Mouse (Mus musculus): ENCODE measurements around the gene Noc4l. TPM values are rescaled to one million over a fixed set of nuclear protein-coding genes. Genes with fewer than 3 reads are reported as not detected.

The Noc4l gene
- 10 to 100 TPM; 20.0 to 24.7 TPM for total RNA-seq (2021)

GRCm38 (mm10) chr5:110652719-110653648 lies at the start of gene Noc4l, which contains the start of gene Ddx51:
Gene Noc4l (minus strand): TSS chr5:110653417.
Gene Ddx51 (plus strand): TSS chr5:110653451.
- peak; percentile 91 to 94 for DNase-seq

DNA sequence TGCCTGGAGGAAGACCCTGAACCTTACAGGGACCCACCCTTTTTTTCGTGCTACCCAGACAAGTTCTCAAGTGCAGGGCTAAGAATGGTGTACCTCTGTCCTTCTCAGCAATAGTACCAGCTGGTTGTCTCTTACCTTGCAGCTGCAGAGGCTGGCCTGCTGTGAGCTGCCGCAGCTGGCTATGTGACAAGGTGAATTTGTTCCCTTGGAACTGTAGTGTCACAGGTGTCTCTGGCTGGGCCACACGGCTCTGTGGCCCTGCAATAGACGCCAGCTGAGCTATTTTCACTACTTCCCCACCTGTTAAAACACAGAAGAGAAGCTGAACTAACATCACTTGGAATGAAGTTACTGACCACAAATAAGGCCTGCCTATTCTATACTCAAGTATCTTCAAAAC lies 45.4 kb upstream of the Noc4l start:
- DNase-seq = no peak

DNA sequence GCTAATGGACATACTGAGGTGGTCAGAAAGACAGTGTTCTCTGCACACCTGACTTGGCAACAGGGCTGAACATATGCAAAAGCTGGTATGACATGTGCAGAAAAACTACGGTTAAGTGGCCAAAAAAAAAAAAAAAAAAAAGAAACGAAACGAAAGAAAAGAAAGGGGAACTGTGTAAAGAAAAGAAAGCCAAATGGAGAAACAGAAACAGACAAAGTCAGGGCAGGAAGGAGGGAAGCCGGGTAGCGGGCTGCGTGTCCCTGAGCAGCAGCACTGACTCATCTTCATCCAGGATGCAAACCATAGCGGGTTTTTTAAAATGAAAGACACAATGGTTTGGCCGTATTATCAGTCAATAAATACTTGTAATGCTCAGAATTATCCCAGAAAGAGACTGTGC lies 28.8 kb upstream of the Noc4l start:
- DNase-seq = no peak

DNA sequence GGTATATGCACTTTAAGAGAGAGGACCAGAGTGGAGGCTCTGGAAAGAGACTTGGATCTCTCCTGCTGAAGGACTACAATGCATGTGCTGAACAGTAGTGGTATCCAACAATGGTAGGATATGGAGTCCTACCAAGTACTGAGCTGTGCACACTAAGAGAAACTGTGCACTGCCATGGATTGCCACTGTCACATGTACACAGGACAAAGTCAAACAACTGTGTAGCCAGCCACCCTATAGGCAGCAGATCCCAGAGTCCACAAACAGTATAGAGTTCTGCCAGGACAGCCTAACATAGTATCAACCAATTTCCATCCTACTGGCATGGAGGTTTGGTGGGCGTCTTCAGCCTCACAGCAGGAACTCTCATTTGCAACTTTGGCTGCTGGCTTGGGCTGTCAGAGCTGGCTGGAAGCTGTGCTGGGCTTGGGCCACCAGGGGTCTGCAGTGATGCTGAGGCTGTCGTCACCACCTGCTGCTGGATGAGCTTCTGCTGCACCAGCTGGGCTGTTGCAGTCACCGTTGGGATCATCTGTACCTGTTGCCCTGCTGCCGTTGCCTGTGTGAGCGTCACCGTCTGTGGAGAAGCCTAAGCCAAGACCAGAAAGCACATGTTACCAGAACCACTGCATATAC lies 12.4 kb upstream of the Noc4l start:
- DNase-seq = no peak

- DNase-seq = no peak
Measured at GRCm38 (mm10) chr5:110664750-110665269, 11.6 kb upstream of the Noc4l start.

DNA sequence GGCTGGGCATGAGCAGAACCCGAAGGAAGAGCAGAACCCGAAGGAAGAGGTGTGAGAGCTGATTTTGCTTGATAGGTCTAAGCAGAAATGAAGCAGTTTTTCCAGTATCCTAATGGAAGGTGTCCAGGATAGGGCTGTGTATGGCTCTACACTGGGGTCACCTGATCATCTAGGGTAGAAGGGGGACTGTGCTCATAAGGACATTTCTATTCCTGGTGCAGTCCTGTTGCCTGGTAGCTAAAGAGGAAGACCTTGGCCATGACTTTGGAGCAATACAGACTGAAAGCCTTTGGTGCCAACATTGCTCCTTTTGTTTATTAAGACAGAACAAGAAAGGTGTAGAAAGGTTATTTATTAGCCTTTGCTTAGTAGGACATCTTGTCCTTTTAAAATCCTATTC lies 10.8 kb upstream of the Noc4l start:
- DNase-seq = no peak

DNA sequence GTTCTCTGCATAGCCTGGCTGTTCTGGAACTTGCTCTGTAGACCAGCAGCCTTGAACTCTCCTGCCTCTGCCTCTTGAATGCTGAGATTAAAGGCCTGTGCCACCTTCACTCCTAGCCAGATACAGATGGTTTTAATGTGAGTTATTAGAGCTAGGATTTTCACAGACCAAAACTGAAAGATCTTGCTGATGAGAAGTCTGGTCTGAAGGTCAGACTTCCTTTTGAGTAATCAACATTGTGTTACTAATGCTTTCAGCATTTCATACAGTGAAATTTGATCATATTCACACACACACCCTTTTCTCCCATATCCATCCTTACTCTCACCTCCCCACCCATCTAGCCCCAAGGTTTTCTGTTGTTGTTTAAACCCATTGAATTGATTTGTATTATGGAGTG lies 6.5 kb upstream of the Noc4l start:
- DNase-seq = no peak

GRCm38 (mm10) chr5:110653686-110654085 lies 469 bp upstream of the Noc4l start:
- DNase-seq = no peak

DNA sequence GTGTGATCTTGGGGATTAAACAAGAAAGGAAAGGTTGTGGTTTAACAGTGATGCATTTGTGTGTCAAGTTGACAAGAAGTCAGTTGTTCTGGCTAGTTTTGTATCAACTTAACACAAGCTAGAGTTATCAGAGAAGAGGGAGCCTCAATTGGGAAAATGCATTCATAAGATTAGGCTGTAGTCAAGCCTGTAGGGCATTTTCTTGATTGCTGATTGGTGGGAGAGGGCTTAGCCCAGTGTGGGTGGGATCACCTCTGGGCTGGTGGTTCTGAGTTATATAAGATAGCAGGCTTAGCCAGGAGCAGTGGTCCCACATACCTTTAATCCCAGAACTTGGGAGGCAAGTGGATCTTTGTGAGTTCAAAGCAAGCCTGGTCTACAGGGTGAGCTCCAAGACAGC lies 6.8 kb downstream of the Noc4l start:
- DNase-seq = no peak

GRCm38 (mm10) chr5:110639459-110639858 lies 13.8 kb downstream of the Noc4l start:
- DNase-seq = peak; percentile 59 to 77

GRCm38 (mm10) chr5:110638306-110639074 lies 14.7 kb downstream of the Noc4l start:
- DNase-seq = no peak

GRCm38 (mm10) chr5:110635951-110636707 lies 17.1 kb downstream of the Noc4l start:
- DNase-seq = no peak

DNA sequence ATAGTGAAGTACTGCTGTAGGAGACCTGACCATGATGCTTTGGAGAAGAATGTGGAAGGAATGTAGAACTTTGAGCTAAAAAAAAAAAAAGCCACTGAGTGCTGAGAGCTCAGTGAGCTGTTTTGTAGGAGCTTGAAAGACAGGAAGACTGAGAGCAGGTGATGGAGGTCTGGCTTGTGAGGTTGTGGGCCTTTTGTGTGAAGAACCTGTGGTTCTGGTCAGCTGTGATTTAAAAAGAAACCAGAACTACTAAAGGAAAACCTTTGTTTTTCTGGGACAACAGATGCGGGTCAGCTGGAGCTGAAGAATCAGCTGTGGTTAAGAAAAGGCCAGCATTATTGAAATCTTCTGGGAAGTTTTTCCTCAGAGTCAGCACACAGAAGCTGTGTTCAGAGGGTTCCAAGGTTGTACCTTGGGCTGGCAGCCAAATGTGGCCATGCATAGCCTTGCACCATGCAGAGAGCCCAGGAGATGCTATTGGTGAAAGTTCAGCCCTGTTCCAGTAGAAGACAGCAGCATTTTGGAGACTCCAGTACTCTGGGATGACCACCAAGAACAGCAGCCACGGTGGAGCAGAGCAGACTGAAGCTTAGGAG lies 23.6 kb downstream of the Noc4l start:
- DNase-seq = no peak

DNA sequence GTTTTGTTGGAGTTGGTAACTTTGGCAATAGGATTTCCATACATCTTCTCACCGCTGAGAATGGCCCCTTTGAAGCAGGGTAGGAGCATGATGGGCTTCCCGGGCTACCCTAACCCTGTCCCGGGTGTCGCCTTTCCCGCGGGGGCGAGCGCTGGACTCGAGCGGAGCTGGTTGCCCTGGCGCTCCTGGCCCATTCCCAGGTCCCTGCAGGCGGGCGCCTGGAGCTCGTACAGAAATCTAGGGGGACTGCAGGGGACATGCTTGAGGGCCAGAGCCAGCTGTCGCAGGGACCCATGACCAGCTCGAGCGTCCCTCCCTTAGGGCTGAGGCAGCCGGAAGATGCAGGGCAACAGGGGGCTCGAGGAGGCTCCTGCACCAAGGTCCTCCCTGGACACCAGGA lies 25.1 kb downstream of the Noc4l start:
- no peak for DNase-seq

DNA sequence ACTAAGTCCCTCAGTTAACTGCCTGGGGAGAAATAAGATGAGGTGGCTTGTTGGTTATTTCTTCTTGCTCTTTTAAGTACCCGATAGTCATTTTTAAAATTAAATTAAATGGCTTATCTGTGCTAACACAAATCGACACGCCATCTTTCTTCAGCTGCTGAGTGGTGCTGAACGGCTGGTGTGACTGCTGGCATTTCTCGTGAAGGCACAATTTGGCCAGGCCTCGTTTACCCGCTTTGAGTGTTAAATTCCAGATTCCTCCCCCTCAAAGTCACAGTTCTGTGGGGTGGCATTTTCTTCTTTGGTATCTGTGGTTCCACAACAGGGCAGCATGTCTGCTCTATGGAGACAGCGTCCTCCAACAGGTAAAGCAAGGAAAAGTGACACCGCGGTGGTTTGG lies 25.9 kb downstream of the Noc4l start:
- no peak for DNase-seq

DNA sequence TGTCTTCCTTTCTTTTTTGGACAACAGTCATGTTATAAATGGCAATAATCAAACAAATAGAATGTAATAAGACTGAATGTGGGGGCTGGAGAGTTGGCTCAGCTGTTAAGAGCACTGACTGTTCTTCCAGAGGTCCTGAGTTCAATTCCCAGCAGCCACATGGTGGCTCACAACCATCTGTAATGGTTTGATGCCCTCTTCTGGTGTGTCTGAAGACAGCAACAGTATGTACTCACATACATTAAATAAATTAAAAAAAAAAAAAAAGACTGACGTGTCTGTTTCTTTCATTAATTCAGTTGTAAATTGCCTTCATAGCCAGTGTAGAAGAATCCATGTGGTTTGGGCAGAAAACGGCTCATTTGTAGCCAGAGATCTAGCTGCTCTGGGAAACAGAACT lies 28.9 kb downstream of the Noc4l start:
- no peak for DNase-seq

DNA sequence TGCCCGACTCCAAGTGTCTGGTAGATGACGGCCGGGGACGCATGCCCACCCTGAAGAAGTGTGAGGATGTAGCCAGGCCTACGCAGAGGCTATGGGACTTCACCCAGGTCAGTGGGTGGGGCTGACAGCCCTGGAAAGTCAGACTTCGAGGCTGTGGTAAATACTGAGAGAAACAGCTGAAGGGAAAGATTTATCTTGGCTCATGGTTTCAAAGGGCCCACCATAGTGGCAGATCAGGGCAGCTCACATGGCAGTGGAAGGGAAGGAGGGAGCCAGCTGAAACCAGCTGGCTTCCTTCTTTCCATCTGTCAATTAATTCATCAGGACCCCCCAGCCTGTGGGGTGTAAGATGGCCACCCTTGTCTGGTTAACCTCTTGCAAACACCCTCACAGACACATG lies 34.0 kb downstream of the Noc4l start:
- no peak for DNase-seq

- peak; percentile 61 to 69 for DNase-seq
Measured at GRCm38 (mm10) chr5:110611435-110612158, 41.6 kb downstream of the Noc4l start.

GRCm38 (mm10) chr5:110610484-110610883 lies 42.7 kb downstream of the Noc4l start:
- no peak for DNase-seq

DNA sequence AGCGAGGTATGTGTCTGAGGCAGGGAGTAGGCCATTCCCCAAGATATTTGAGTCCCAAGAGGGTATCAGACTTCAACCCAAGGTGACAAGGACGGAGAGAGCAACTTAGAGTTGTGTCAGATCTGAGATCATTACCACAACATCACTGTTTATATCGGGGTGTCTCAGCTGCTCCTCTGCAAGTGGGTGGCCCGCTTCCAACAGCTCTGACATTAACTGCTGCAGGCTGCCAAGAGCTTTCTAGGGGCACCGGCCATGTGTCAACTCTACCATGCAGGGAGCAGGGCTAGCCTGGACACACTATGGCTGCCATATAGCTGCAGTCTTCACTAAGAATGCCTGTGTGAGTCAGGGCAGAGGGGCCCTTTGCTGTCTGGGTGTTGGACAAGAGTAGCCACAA lies 43.3 kb downstream of the Noc4l start:
- DNase-seq = no peak

DNA sequence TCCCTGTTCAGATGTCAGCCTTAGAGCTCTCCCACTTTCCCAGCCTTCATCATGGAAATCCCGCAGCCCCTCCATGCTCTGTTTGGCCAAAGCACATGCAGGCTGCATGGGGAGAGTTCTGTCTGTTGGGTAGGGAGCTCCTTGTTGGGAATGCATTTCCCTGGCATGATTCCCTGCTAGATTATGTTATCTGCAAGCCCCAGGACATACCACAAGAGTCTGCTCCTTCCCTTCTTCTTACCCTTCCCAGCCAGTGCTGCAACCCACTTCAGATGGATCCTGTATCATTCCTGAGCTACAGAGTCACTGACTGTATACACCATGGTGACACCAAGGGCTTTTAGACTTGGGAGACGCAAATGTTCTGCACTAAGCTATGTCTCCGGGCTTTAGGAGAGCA lies 43.8 kb downstream of the Noc4l start:
- DNase-seq = no peak

Measured in layer of hippocampus, postnatal 36 days (tissue).